Mouse (Mus musculus) myocyte (in vitro differentiated cells): ENCODE results near the gene Gmeb2.

ENCODE experiments used
- E2F4 ChIP-seq: IDR thresholded peaks from one replicate; pipeline ENCODE4 v1.6.1; 2011; ENCODE audit warnings: mild to moderate bottlenecking, control low read depth, moderate library complexity; ENCODE audit not compliant: insufficient read depth
- MAX ChIP-seq: IDR thresholded peaks from one replicate; pipeline ENCODE4 v1.6.1; 2011; ENCODE audit warnings: low read depth, mild to moderate bottlenecking, control low read depth
- MYOG ChIP-seq, 3 experiments: IDR thresholded peaks; one replicate each; pipeline ENCODE4 v1.6.1; 2011; ENCODE audit warnings: control low read depth in 2 of 3, low read depth in 2 of 3, mild to moderate bottlenecking in 2 of 3; ENCODE audit not compliant: insufficient read length in 2 of 3, control insufficient read depth in 1 of 3, insufficient read depth in 1 of 3
- POLR2A ChIP-seq: IDR thresholded peaks from one replicate; pipeline ENCODE4 v1.6.1; 2011; ENCODE audit warnings: low read depth, mild to moderate bottlenecking, control low read depth, moderate library complexity; ENCODE audit not compliant: insufficient read length
- POLR2AphosphoS2 ChIP-seq: IDR thresholded peaks from one replicate; pipeline ENCODE4 v1.6.1; 2011; ENCODE audit warnings: low read depth, control low read depth; ENCODE audit not compliant: insufficient read length
- SRF ChIP-seq: IDR thresholded peaks from one replicate; pipeline ENCODE4 v1.6.1; 2011; ENCODE audit warnings: low read depth; ENCODE audit not compliant: control insufficient read depth, insufficient read length
- TCF12 ChIP-seq: IDR thresholded peaks from one replicate; pipeline ENCODE4 v1.6.1; 2011; ENCODE audit warnings: mild to moderate bottlenecking, control low read depth; ENCODE audit not compliant: poor library complexity, insufficient read depth, severe bottlenecking
- USF1 ChIP-seq: IDR thresholded peaks from one replicate; pipeline ENCODE4 v1.6.1; 2011; ENCODE audit warnings: low read depth, mild to moderate bottlenecking, control low read depth, moderate library complexity

DNA sequence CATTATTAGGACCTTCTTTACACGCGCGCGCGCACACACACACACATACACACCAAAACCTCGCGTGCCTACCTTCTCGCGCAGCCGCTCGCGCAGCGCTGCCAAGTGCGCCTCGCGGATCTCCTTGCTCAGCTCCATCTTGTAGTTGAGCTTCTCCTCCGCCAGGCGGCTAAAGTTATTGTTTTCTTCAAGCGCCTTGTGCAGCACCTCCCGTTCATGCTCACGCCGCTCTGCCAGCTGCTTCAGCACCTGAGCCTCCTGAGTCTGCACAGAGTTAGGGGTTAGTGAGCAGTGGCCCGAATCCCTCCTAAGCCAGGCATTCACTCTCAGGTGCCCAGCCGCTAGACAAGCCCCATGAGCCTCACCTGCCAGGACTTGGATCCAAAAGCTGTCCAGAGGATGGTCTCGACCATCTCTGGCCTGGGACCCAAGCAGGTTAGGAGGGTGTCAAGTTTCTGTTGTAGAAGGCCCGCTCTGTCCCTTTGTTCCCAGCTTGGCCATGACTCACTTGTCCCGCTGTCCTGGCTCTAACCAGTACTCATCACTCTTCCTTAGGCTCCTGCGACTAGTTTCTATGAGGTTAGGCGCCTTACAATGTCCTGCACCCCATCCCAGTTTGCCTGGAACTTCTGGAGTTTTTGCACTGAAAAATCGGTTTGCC, 19.4 kb upstream of the Gmeb2 start:
- TF ChIP-seq MAX (no peak), POLR2AphosphoS2 (no peak), POLR2A (no peak), USF1 (no peak), TCF12 (no peak), E2F4 (no peak), MYOG (IDR thresholded peaks at IDR 0.05; ENCODE audit: control insufficient read depth in 1 of 3, insufficient read depth in 1 of 3, insufficient read length in 2 of 3, low read depth in 2 of 3) (no peak), SRF (no peak)
